In the genomic region with DNA sequence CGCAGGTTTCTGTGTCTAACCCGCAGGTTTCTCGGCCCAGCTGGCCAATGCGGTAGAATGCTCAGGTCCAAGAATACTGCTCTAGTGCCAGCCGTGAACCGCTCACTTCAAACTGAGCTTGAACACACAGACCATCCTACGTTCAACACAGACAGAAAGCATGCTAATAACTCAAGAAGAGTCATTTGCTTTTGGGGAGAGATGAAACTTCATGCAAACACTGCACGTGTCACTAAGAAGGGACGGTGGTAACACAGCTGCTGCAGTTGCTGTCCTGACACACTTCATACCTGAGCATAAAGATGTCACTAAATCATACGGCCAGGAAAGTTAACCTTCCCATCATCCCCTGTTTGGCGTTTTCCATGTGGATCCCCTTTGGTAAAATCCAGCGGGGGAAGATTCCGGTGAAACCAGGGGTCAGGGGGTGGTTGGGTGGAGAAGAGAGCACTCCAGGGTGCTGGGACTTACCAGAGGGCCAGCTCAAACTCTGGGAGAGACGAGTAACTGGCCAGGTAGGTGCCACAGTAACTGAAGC, we compare ENCODE assay signal across 19 mouse cellular contexts. TPM values are rescaled to one million over a fixed set of nuclear protein-coding genes. Genes with fewer than 3 reads are reported as not detected.
"Had no signal": no experiment of that assay in that cellular context is flagged by ENCODE, and none has a peak within 500 bp of the region (broad histone marks: within the 10 kb centered on the region; RNA-seq: fewer than 3 reads in every experiment).

No protein-coding gene starts in this region.

- H3K36me3 ChIP-seq: midbrain, embryonic 12.5 days; neural tube, embryonic 13.5 days; neural tube, embryonic 15.5 days had no signal

- H3K4me3 ChIP-seq: midbrain, embryonic 12.5 days; myocyte; neural tube, embryonic 13.5 days; neural tube, embryonic 15.5 days had no signal

- H3K27me3 ChIP-seq: midbrain, embryonic 12.5 days; neural tube, embryonic 13.5 days; neural tube, embryonic 15.5 days had no signal

- H3K9me3 ChIP-seq: midbrain, embryonic 12.5 days; neural tube, embryonic 13.5 days; neural tube, embryonic 15.5 days had no signal

- H3K27ac ChIP-seq: midbrain, embryonic 12.5 days; neural tube, embryonic 13.5 days; neural tube, embryonic 15.5 days had no signal

- DNase-seq: lung, adult 18-20 months; lung, embryonic 14.5 days; lung, postnatal 10 days; lung, postnatal 4 days; midbrain, embryonic 14.5 days; retina, postnatal 1 day; right cerebral cortex, adult 18-20 months; right cerebral cortex, postnatal 25 days; right cerebral cortex, postnatal 4 days; spleen, adult 18-20 months; thymus, adult 18-20 months; thymus, postnatal 14 days; thymus, postnatal 36 days had no signal

- H3K4me2 ChIP-seq: lung, embryonic 14.5 days; midbrain, embryonic 12.5 days; neural tube, embryonic 13.5 days; neural tube, embryonic 15.5 days had no signal

- H3K4me1 ChIP-seq: midbrain, embryonic 12.5 days; neural tube, embryonic 13.5 days; neural tube, embryonic 15.5 days had no signal

- H3K9ac ChIP-seq: lung, embryonic 14.5 days; midbrain, embryonic 12.5 days; neural tube, embryonic 13.5 days; neural tube, embryonic 15.5 days had no signal

RNA-seq across cellular contexts. Expression of gene Gsto2, which starts 35.4 kb away (rescaled TPM):
- total RNA-seq: megakaryocyte, adult 5-6 weeks had no signal
- polyA plus RNA-seq: small intestine, adult 2 months had no signal
